Mouse (Mus musculus) hindbrain, embryonic 14.5 days (tissue): Measurements from ENCODE around the gene Ajm1. TPM values are rescaled to one million over a fixed set of nuclear protein-coding genes. Genes with fewer than 3 reads are reported as not detected.

Source experiments
- ATAC-seq: fragments of 200-750 bp; cut with Nextera tagmentation; 2 replicates; pipeline ENCODE4 v1.8.0; 2017; ENCODE audit warnings: moderate number of reproducible peaks, mild to moderate bottlenecking, moderate TSS enrichment, moderate library complexity; ENCODE audit not compliant: low FRiP score
- DNase-seq: peaks from one replicate; pipeline ENCODE4 v3.0.0-alpha.2; 2015; ENCODE audit warnings: low spot score
- H3K27ac ChIP-seq: fragments of 300-500 bp; sonication (generic); 2 replicates; pipeline ENCODE4 v1.5.1; 2014; ENCODE audit warnings: mild to moderate bottlenecking, moderate library complexity
- H3K27me3 ChIP-seq: fragments of 300-500 bp; sonication (generic); 2 replicates; pipeline ENCODE4 v1.6.1; 2014; ENCODE audit warnings: mild to moderate bottlenecking, low read length, mixed read lengths; ENCODE audit not compliant: control insufficient read depth, insufficient read depth
- H3K36me3 ChIP-seq: fragments of 300-500 bp; sonication (generic); replicated peaks from 2 replicates; pipeline ENCODE4 v1.6.1; 2014; ENCODE audit not compliant: control insufficient read depth, insufficient read depth
- H3K4me1 ChIP-seq: fragments of 300-500 bp; sonication (generic); replicated peaks from 2 replicates; pipeline ENCODE4 v1.6.1; 2014; ENCODE audit warnings: antibody characterized with exemption, low read length, mixed read lengths; ENCODE audit not compliant: control insufficient read depth, insufficient read depth
- H3K4me2 ChIP-seq: fragments of 300-500 bp; sonication (generic); replicated peaks from 2 replicates; pipeline ENCODE4 v1.6.1; 2014; ENCODE audit warnings: mild to moderate bottlenecking, moderate library complexity
- H3K4me3 ChIP-seq: fragments of 300-500 bp; sonication (generic); replicated peaks from 2 replicates; pipeline ENCODE4 v1.5.1; 2014; ENCODE audit warnings: mild to moderate bottlenecking, low read length
- H3K9ac ChIP-seq: fragments of 300-500 bp; sonication (generic); 2 replicates; pipeline ENCODE4 v1.6.1; 2014
- H3K9me3 ChIP-seq: fragments of 300-500 bp; sonication (generic); 2 replicates; pipeline ENCODE4 v1.6.1; 2016; ENCODE audit warnings: low read length; ENCODE audit not compliant: control insufficient read depth
- WGBS: fragments of 180-500 bp; shearing (Covaris S2); extraction: QIAGEN DNeasy Blood & Tissue Kit; methylation state at CpG from one replicate; pipeline ENCODE4 v1.1.7; 2014; 5-methylcytosine and 5-hydroxymethylcytosine counted together
- polyA plus RNA-seq: library from polyadenylated mRNA; unstranded; fragments of >200 nt; fragmentation: Nextera tagmentation; extraction: Ambion mirVana; gene quantifications from 2 replicates; pipeline ENCODE4 v1.2.1, GENCODE M21; 2014

The Ajm1 gene
- polyA plus RNA-seq, 1 experiment from 2014 or later: 12.7 TPM

GRCm38 (mm10) chr2:25585601-25586000 lies 4.0 kb upstream of the Ajm1 start:
- Histone ChIP-seq H3K4me2 (no peak overlapping the region), H3K4me1 (peaks cover 19% of the 10 kb centered on the region), H3K27me3 (peaks cover 4% of the 10 kb centered on the region), H3K36me3 (peaks cover 69% of the 10 kb centered on the region), H3K4me3 (no peak overlapping the region), H3K9me3 (no peaks in the 10 kb centered on the region), H3K27ac (no peak overlapping the region), H3K9ac (no peak overlapping the region)
- WGBS: 87% methylated on average over 3 of the region's 3 CpGs
- no peak for DNase-seq
- no peak for ATAC-seq

- no peak overlapping the region for H3K27ac ChIP-seq
- no peaks in the 10 kb centered on the region for H3K9me3 ChIP-seq
- H3K9ac ChIP-seq: no peak overlapping the region
- WGBS: 86% methylated on average over 4 of the region's 4 CpGs
- H3K4me1 ChIP-seq: peaks cover 24% of the 10 kb centered on the region
- H3K4me2 ChIP-seq: no peak overlapping the region
- DNase-seq (no peak), ATAC-seq (no peak)
- H3K27me3 ChIP-seq: peaks cover 11% of the 10 kb centered on the region
- H3K4me3 ChIP-seq: no peak overlapping the region
- peaks cover 61% of the 10 kb centered on the region for H3K36me3 ChIP-seq
These were observed 3.3 kb upstream of the Ajm1 start for GRCm38 (mm10) chr2:25584856-25585255.

DNA sequence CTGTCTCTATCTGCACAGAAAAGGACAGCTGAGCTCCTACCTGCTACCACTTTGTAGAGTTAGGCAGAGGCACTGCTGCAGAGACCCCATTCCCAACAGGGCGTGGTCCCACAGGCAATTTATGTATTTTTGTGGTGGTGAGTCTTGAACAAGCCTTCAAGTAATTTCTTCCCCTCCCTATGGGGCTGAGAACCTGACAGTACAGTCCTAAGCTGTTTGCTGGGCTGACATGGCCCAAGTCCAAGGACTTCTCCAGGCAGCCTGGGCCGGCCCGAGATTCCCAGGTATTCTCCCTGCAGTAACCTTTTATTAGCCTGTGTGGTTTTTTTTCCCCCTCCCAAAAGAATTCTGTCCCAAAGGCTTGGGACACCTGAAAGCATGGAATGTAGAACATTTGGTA lies 2.6 kb upstream of the Ajm1 start:
- H3K9me3 ChIP-seq: no peaks in the 10 kb centered on the region
- peaks cover 18% of the 10 kb centered on the region for H3K27me3 ChIP-seq
- H3K4me2 ChIP-seq: no peak overlapping the region
- ATAC-seq: no peak
- H3K4me1 ChIP-seq: peaks cover 31% of the 10 kb centered on the region
- no peak overlapping the region for H3K9ac ChIP-seq
- 96% methylated on average over 3 of the region's 3 CpGs for WGBS
- no peak for DNase-seq
- no peak overlapping the region for H3K27ac ChIP-seq
- H3K36me3 ChIP-seq: peaks cover 55% of the 10 kb centered on the region
- H3K4me3 ChIP-seq: no peak overlapping the region

DNA sequence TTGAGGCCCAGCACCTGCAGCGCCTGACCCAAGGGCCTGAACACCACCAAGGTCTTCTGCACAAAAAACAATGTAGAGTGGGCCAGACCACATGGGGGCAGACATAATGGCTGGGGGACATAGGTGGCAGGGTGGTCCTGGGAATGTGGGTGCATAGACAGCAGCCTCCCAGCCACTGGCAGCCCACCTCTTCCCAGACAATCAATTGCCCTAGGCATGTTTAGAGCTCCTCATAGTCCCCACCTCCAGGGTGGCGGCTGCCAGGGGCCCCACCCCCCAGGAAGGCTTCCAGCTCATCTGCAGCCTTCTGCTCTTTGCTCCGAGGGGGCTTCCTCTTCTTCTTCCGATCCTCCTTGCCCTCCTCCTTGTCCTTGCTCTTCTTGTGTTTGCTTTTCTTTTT lies 2.0 kb upstream of the Ajm1 start:
- Histone ChIP-seq H3K27me3 (peaks cover 24% of the 10 kb centered on the region), H3K9me3 (no peaks in the 10 kb centered on the region), H3K9ac (no peak overlapping the region), H3K27ac (0 out of 2 replicates have a peak overlapping the region, but pooled peaks have one; percentile 54), H3K4me2 (no peak overlapping the region), H3K36me3 (peaks cover 59% of the 10 kb centered on the region), H3K4me1 (peaks cover 32% of the 10 kb centered on the region), H3K4me3 (no peak overlapping the region)
- no peak for ATAC-seq
- no peak for DNase-seq
- WGBS: 72% methylated on average over 4 of the region's 4 CpGs

DNA sequence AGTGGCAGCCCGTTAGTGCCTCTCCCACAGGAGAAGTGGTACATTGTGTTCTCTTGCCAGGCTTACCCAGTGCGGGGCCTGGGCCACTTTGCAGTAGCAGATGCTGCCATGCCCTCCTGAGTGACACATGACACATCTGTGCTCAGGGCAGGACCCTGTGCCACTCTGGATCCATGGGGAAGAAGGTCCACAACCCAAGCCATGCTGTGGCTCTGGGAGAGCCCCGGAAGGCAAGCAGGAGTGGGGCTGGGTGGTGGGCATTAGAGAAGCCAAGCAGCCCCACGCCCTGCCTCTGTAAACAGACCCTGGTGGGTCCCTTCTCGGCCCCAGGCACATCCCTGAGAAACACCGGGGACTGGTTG lies 1.5 kb upstream of the Ajm1 start:
- H3K27ac ChIP-seq: peak overlapping the region; percentile 54
- H3K4me3 ChIP-seq: no peak overlapping the region
- no peak for DNase-seq
- ATAC-seq: no peak
- H3K27me3 ChIP-seq: peaks cover 29% of the 10 kb centered on the region
- no peak overlapping the region for H3K4me2 ChIP-seq
- 64% methylated on average over 6 of the region's 6 CpGs for WGBS
- H3K4me1 ChIP-seq: peaks cover 32% of the 10 kb centered on the region
- no peaks in the 10 kb centered on the region for H3K9me3 ChIP-seq
- peaks cover 54% of the 10 kb centered on the region for H3K36me3 ChIP-seq
- H3K9ac ChIP-seq: peak overlapping the region; percentile 31; the same call in 1 of the 2 replicates

GRCm38 (mm10) chr2:25582466-25583119 lies 1.0 kb upstream of the Ajm1 start:
- H3K4me1 ChIP-seq: peaks cover 32% of the 10 kb centered on the region
- ATAC-seq (peak; percentile 12; the same call in 1 of the 2 replicates), DNase-seq (peak; percentile 54)
- peak overlapping the region; percentile 31; the same call in 1 of the 2 replicates for H3K9ac ChIP-seq
- peaks cover 50% of the 10 kb centered on the region for H3K36me3 ChIP-seq
- H3K27me3 ChIP-seq: peaks cover 34% of the 10 kb centered on the region
- H3K9me3 ChIP-seq: no peaks in the 10 kb centered on the region
- WGBS: 43% methylated on average over 12 of the region's 12 CpGs
- peak overlapping the region; percentile 54 for H3K27ac ChIP-seq
- 0 out of 2 replicates have a peak overlapping the region, but pooled peaks have one; percentile 15 for H3K4me2 ChIP-seq
- H3K4me3 ChIP-seq: no peak overlapping the region

GRCm38 (mm10) chr2:25581901-25582301 lies 344 bp upstream of the Ajm1 start:
- DNase-seq (no peak), ATAC-seq (0 out of 2 replicates have a peak, but pooled peaks have one; percentile 2)
- H3K4me1 ChIP-seq: peaks cover 32% of the 10 kb centered on the region
- 0 out of 2 replicates have a peak overlapping the region, but pooled peaks have one; percentile 10 for H3K27ac ChIP-seq
- no peaks in the 10 kb centered on the region for H3K9me3 ChIP-seq
- H3K27me3 ChIP-seq: peaks cover 41% of the 10 kb centered on the region
- 31% methylated on average over 6 of the region's 6 CpGs for WGBS
- H3K4me3 ChIP-seq: no peak overlapping the region
- H3K9ac ChIP-seq: no peak overlapping the region
- H3K36me3 ChIP-seq: peaks cover 48% of the 10 kb centered on the region
- peak overlapping the region; percentile 54; the same call in 1 of the 2 replicates for H3K4me2 ChIP-seq

DNA sequence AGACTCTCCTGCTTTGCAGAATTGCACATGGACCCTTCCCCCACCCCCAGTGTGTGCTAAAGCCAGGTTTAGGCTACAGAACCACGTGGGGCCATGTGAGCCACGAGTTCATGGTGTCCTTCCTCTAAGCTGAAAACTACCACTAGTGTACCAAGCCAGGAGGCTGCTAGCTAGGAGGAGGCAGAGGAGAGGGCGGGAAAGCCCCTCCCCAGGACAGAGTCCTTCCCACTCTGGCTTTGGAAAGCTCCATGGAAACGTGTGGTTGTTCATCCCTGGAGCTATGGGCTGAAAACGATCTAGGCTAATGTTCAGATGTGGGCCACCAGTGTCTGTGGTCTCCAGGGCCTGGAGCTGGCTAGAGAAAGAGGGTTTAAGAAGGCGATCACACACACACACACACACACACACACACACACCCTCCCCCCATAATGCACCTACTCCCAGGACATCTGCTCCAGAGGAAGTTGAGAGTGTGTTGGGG lies 896 bp downstream of the Ajm1 start:
- Histone ChIP-seq H3K27me3 (peaks cover 53% of the 10 kb centered on the region), H3K4me2 (peak overlapping the region; percentile 54), H3K4me3 (peak overlapping the region; percentile 44), H3K9ac (peak overlapping the region; percentile 60; the same call in 1 of the 2 replicates), H3K27ac (no peak overlapping the region), H3K4me1 (peaks cover 35% of the 10 kb centered on the region), H3K36me3 (peaks cover 45% of the 10 kb centered on the region), H3K9me3 (no peaks in the 10 kb centered on the region)
- ATAC-seq (peak; percentile 3; the same call in 1 of the 2 replicates), DNase-seq (no peak)
- 37% methylated on average over 6 of the region's 6 CpGs for WGBS

GRCm38 (mm10) chr2:25579737-25580460 lies 1.7 kb downstream of the Ajm1 start:
- Histone ChIP-seq H3K9me3 (no peaks in the 10 kb centered on the region), H3K27ac (no peak overlapping the region), H3K4me3 (peak overlapping the region; percentile 13), H3K4me2 (peak overlapping the region; percentile 33), H3K27me3 (peaks cover 56% of the 10 kb centered on the region), H3K36me3 (peaks cover 37% of the 10 kb centered on the region), H3K4me1 (peaks cover 40% of the 10 kb centered on the region), H3K9ac (no peak overlapping the region)
- ATAC-seq (no peak), DNase-seq (peak; percentile 77)
- WGBS: 8% methylated on average over 27 of the region's 27 CpGs
